Mouse (Mus musculus): ENCODE measurements at regions not wholly inside any gene's neighbourhood (a gene's known extent, or its start where the extent isn't known, plus 50 kb on each side); places are given as distances from the start of the nearest gene placed in this dataset.
"Not testable (repeated sequence)": the region's sequence is repeated elsewhere in the genome, so short reads cannot be mapped to it uniquely, and the experiment has no call there.

DNA sequence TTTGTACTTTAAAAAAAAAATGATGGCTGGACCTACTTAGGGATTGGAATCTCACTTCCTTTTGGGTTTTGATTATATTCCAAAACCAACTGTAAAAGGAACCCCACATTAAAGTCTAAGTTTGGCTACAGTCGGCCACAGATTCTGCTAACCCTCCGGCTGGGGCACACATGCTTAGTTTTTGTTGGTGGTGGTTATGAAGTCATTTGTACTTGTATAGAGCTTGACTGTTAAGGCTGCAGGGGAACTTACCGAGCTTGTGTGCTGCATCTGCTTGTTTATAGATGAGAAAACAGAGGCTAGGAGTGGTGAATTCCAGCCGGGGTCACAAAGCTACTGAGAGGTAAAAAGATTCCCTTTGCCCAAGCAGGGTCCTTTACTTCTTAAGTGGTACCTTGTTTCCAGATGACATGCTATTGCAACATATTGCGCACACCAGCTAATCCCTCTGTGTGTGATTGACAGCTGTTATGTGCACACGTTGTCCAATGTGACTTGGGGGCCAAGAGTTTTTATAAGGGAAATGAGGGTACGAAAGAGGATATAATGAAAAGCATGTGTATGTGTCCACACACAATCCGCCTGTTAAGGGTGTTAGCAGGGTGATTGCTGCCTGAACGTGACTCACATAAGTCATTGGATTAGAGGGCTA, 169.8 kb downstream of the Enc1 start:
- Histone ChIP-seq H3K36me3 (ENCODE audit: inconsistent target) (no peaks in the 10 kb centered on the region), H3K4me3 (ENCODE audit: inconsistent target) (no peak overlapping the region), H3K79me2 (ENCODE audit: inconsistent target) (no peaks in the 10 kb centered on the region), H3K27ac (no peak overlapping the region)
- WGBS (ENCODE audit: missing documents) = 36% methylated on average over 8 of the region's 9 CpGs

DNA sequence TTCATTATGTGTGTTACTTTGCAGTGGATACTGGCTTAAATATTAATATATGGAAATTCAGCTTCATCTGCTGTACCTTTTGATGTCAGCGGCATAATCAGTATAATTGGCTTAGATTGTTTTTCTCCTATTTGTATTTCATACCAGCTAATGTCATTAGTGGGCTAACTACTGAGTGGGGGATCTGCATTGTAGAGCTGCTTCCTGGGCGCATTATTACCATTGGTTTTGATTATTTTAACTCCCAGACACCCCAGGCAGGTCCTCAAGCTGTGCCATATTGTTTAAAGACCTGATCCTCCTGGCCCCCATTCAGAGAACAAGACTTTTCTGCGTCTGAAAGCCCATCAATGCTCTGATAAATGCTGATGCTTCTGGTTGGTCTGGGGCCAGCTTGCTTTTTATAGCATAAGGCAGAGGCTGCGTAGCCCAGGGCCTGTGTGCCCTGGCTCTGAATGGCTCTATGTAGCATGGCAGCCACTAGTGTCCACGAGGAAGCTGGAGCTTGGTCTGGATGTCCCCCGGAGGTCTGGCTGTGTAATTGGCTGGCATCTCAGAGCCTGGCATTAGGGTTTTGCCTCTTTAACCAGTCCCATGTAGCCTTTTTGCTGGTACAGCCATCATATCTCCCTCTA, 169.1 kb downstream of the Enc1 start:
- Histone ChIP-seq H3K36me3 (ENCODE audit: inconsistent target) (no peaks in the 10 kb centered on the region), H3K79me2 (ENCODE audit: inconsistent target) (no peaks in the 10 kb centered on the region), H3K27ac (no peak overlapping the region), H3K4me3 (ENCODE audit: inconsistent target) (no peak overlapping the region)
- WGBS (ENCODE audit: missing documents) = 83% methylated on average over 6 of the region's 6 CpGs

DNA sequence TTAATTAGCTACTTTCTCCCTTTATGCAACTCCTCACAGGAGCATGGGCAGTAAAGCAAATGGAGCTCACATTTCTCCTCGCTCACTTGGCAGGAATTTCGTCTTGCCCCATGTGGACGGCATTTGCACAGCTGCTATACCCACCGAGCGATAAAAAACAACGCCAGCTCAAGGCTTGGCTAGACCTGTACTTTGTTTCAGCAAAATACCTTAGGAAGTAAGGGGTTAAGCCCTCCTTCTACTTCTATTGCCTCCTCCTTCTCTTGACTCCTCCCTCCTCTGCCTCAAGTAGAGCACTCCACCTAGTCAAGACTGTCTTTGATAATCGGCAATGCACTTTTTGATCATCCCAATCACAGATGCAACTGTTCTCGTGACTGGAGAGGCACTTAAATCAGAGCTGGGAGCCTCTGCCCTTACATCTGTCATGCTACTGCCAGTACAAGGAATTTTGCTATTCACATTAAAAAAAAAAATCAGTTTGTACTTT, 168.4 kb downstream of the Enc1 start:
- Histone ChIP-seq H3K79me2 (ENCODE audit: inconsistent target) (no peaks in the 10 kb centered on the region), H3K4me3 (ENCODE audit: inconsistent target) (no peak overlapping the region), H3K36me3 (ENCODE audit: inconsistent target) (no peaks in the 10 kb centered on the region), H3K27ac (no peak overlapping the region)
- 96% methylated on average over 8 of the region's 8 CpGs for WGBS (ENCODE audit: missing documents)

DNA sequence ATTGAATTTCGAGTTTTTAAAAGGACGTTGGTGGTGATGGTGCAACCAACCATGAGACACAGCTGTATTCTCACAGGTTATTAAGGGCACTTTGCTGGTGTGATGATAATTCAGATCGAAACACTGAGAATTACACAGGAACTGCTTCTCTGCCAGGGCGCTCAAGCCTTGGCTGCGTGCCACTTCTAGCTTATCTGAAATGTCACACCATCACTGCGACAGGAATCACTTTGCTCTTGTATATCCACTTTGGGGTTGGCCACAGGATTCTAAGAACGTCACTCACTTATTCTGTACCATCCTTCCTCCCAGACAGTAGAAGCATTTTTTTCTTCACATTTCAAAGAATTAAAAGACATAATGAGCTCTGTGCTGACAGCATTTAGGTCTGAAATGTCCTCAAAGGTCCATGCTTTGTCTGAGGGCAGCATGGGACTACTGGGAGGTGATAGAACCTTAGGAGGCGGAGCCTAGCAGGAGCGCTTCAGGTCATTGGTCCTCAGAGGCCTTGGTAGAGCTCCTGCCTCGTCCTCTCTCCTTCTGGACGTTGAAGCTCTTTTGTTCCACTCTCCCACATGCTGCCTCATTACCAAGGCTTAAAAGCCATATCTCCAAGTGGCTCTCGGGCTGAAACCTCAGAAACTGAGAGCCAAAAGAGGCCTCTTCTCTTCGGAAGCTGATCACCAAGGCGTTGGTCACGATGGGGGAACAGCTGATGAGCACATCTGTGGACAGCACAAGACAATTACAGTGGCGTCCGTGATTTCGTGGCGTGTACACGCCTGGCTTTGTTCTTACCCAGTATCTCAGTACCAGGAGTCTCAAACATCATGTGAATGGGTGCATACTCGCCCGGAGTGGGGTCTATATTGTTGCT, 167.7 kb downstream of the Enc1 start:
- Histone ChIP-seq H3K27ac (no peak overlapping the region), H3K79me2 (ENCODE audit: inconsistent target) (no peaks in the 10 kb centered on the region), H3K36me3 (ENCODE audit: inconsistent target) (no peaks in the 10 kb centered on the region), H3K4me3 (ENCODE audit: inconsistent target) (no peak overlapping the region)
- WGBS (ENCODE audit: missing documents) = 65% methylated on average over 22 of the region's 22 CpGs

DNA sequence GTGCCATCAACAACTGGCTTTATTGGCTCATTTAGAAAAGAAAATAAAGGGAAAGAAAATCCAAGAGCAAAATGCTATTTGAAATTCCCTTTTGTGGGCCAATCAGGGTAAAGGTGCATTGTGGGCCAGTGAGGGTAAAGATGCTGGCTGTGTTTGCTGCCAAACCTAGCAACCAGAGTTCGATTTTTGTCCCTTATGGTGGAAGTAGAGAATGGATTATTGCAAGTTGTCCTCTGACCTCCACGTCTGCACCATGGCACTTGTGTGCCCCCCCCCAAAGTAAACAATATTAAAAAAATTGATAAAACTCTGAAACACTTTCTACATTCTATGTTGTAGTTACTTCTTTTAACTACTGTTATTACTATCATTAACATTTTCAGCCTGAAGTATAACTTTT, 166.9 kb downstream of the Enc1 start:
- Histone ChIP-seq H3K36me3 (ENCODE audit: inconsistent target) (no peaks in the 10 kb centered on the region), H3K4me3 (ENCODE audit: inconsistent target) (no peak overlapping the region), H3K27ac (no peak overlapping the region), H3K79me2 (ENCODE audit: inconsistent target) (no peaks in the 10 kb centered on the region)
- WGBS (ENCODE audit: missing documents) = 92% methylated on average over 2 of the region's 2 CpGs

DNA sequence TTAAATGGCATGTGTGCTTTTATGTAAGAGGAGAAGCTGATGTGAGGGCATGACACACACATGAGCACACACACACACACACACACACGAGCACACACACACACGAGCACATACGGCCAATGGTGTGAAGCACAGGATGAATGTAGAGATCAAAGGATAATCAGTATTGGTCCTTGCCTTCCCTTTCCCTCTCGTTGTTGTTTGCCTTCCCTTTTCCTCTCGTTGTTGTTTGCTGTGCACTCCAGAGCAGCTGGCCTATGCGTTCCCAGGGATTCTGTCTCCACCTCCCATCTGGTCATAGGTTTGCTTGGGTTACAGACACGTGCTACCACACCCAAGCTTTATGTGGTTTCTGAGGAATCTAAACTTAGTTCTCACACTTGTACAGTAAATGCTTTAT, 165.8 kb downstream of the Enc1 start:
- WGBS (ENCODE audit: missing documents) = 77% methylated on average over 7 of the region's 7 CpGs
- no peaks in the 10 kb centered on the region for H3K79me2 ChIP-seq (ENCODE audit: inconsistent target)
- no peaks in the 10 kb centered on the region for H3K36me3 ChIP-seq (ENCODE audit: inconsistent target)
- H3K4me3 ChIP-seq (ENCODE audit: inconsistent target) = no peak overlapping the region
- H3K27ac ChIP-seq = no peak overlapping the region

DNA sequence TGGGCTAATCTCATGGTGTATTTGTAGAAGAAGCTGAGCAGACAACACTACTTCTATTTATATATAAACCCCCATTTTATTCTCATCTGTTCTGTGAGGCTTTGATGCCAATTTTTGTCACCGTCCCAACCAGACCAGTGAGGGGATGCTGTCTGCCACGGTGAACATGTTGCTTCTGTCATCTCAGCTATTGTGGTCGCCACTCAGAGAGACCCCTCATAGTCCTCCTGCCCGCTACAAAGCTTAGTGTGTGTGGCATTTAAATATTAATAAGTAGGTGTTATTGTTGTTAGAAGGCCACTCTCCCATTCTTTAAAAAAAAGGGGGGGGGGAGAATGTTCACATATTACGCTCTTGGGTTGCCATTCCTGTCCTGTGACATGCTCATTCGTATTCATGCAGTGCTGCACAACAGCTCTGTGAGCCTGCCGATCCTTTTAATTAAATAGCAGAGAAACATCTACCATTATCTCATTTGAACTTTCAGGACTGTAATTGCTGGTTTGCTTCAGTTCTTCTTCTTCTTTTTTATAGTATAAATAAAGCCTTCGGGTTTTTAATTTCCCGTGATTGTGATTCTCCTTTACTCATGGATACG, 161.4 kb downstream of the Enc1 start:
- no peak overlapping the region for H3K4me3 ChIP-seq (ENCODE audit: inconsistent target)
- no peak overlapping the region for H3K27ac ChIP-seq
- H3K36me3 ChIP-seq (ENCODE audit: inconsistent target) = no peaks in the 10 kb centered on the region
- H3K79me2 ChIP-seq (ENCODE audit: inconsistent target) = no peaks in the 10 kb centered on the region
- WGBS (ENCODE audit: missing documents) = 98% methylated on average over 10 of the region's 10 CpGs

DNA sequence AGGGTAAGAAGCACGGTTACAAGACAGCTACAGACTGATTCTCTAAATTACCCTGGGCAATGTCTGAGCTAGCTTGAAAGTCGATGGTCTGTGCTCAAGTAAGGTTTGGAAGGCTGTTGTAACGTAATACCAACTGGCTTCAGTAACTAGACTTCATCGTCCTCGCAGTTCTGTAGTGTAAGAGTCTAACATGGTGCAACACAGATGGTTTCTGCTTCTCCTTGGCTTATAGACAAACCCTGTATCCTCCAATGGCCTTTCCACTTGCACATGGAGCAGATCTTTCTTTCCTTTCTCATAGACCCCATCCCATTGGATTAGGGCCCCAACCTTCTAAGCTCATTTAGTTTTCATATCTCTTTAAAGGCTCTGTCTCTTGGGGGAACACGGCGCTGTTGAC, 160.7 kb downstream of the Enc1 start:
- no peak overlapping the region for H3K27ac ChIP-seq
- no peak overlapping the region for H3K4me3 ChIP-seq (ENCODE audit: inconsistent target)
- no peaks in the 10 kb centered on the region for H3K79me2 ChIP-seq (ENCODE audit: inconsistent target)
- H3K36me3 ChIP-seq (ENCODE audit: inconsistent target) = no peaks in the 10 kb centered on the region
- WGBS (ENCODE audit: missing documents) = 93% methylated on average over 7 of the region's 7 CpGs

DNA sequence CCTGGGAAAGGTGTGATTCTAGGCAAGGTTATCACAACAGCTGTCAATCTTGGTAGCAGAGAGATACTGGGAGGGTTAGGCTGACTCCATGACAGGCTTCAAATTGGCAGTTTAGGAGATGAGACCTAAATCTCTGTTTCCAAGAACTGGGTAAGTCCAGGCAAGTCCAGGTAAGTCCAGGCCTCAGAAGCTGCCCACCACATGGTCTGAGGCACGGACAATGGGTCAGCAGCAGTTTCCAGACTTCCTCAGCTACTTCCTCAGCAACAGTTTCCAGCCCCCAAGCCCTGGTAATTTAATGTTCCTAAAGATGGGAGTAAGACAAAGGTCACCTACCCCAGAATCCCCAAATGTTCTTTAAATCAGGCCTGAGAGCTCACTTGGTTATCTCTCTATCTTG, 157.1 kb downstream of the Enc1 start:
- Histone ChIP-seq H3K4me3 (ENCODE audit: inconsistent target) (no peak overlapping the region), H3K27ac (no peak overlapping the region), H3K36me3 (ENCODE audit: inconsistent target) (no peaks in the 10 kb centered on the region), H3K79me2 (ENCODE audit: inconsistent target) (no peaks in the 10 kb centered on the region)
- 50% methylated on average over 1 of the region's 1 CpGs for WGBS (ENCODE audit: missing documents)

DNA sequence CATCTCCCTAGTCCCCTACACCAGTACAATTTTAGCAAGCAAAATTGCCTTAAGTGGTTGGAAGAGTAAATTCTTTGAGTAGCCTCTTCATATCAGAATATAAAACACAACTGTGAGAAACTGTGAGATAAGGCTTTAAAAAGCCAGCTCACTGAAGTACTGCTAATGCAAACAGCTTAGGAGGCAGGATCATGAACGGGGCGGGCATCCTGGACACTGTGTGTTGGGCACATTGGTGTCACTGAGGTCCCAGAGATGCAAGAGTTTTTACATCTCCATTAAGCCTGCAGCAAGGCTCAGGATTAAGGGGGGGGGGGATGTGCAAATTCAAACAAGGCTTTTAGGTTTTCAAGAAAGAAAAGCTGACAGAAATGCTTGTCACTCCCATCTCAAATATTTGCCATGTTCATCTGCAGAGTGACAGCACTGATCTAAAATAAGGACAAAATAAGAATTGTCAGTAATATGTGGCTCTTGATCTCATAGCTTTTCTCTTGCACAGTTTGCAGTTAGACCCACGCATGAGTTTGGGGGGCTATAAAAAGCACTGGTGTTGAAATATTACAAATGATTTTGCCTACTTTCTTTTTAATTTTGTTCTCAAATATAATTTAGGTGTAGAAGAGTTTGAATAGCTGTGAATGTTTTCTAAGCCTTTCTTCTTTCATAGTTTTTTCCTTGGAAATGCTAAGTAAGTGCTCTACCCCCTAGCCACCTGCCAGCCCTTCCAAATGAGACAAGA, 156.2 kb downstream of the Enc1 start:
- Histone ChIP-seq H3K36me3 (ENCODE audit: inconsistent target) (no peaks in the 10 kb centered on the region), H3K79me2 (ENCODE audit: inconsistent target) (no peaks in the 10 kb centered on the region), H3K27ac (no peak overlapping the region), H3K4me3 (ENCODE audit: inconsistent target) (no peak overlapping the region)
- 90% methylated on average over 3 of the region's 3 CpGs for WGBS (ENCODE audit: missing documents)

DNA sequence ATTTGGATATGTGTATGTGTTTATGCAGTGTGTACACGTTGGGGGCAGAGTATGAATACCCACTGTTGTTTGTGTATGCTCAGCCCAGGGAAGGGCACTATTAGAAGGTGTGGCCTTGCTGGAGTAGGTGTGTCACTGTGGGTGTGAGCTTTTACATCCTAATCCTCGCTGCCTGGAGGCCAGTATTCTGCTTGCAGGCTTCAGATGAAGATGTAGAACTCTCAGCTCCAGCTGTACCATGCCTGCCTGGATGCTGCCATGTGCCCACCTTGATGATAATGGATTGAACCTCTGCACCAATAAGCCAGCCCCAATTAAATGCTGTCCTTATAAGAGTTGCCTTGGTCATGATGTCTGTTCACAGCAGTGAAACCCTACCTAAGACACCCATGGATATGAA, 155.4 kb downstream of the Enc1 start:
- H3K79me2 ChIP-seq (ENCODE audit: inconsistent target); H3K27ac ChIP-seq; H3K4me3 ChIP-seq (ENCODE audit: inconsistent target); H3K36me3 ChIP-seq (ENCODE audit: inconsistent target): not testable (repeated sequence)
- 82% methylated on average over 2 of the region's 2 CpGs for WGBS (ENCODE audit: missing documents)

DNA sequence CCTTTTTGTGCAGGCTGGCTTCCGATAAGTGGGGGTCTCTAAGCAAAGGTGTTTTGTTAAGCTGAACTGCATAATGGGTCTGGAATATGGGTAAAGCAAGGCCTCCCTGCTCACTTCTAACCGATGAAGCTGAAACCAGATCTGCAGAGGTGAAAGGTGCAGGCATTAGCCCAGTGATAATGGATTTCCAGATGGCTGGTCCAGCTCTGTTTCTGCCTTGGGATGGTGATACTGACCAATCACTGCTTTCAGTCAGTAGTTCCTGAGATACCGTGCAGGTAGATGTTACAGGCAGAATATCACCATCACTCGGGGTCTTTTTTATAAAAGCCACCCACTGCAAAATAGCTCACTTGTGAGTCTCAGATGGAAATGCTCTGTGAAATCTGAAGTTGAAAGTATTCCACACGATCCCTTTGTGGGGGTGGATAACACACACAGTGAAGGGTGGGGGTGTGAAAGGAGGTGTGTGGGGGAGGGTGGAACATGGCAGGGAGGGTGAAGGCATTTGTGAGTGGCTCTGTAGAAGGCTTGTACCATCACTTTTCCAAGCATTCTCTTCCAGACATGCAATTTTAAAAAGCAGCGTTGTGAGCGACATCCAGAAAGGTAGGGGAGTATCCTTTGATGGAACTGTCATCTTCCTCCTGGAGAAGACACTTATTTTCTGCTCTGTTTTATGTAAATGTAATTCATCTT, 154.0 kb downstream of the Enc1 start:
- Histone ChIP-seq H3K27ac (no peak overlapping the region), H3K36me3 (ENCODE audit: inconsistent target) (no peaks in the 10 kb centered on the region), H3K79me2 (ENCODE audit: inconsistent target) (no peaks in the 10 kb centered on the region), H3K4me3 (ENCODE audit: inconsistent target) (no peak overlapping the region)
- 90% methylated on average over 7 of the region's 7 CpGs for WGBS (ENCODE audit: missing documents)

DNA sequence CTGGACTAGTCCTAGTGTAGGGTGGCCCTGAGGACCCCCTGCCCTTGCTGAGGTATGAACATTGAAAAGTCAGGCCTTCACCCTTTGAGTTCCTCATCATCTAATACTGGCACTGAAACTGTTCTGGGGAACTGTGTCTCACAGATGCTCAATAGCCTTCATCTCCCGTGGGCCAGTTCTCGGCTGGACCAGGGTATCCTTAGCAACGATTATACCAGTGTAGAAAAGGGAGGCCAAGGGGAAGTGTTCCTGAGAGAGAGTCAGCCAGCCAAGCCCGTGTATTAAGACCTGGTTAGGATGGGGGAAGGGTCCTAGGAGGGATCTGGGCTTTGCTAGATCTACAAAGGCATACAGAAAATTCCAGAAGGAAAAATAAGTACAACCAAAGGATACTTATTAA, 153.2 kb downstream of the Enc1 start:
- WGBS (ENCODE audit: missing documents) = 83% methylated on average over 4 of the region's 4 CpGs
- no peak overlapping the region for H3K4me3 ChIP-seq (ENCODE audit: inconsistent target)
- no peaks in the 10 kb centered on the region for H3K79me2 ChIP-seq (ENCODE audit: inconsistent target)
- H3K27ac ChIP-seq = no peak overlapping the region
- H3K36me3 ChIP-seq (ENCODE audit: inconsistent target) = no peaks in the 10 kb centered on the region

DNA sequence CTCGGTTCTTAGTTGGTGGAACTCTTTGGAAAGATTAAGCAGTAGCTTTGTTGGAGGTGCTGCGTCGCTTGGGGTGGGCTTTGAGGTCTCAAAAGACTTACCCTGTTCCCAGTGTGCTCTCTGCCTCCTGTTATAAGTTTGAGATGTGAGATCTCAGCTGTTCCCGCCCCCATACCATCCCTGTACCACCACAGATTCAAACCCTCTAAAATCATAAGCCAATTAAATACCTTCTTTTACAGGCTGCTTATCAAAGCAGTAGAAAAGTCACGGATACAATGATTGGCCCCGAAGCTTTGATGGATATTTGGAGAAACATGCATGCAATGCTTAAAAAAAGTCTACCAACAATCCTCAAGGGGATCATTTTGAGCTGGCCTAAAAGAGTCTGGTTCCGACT, 152.6 kb downstream of the Enc1 start:
- WGBS (ENCODE audit: missing documents) = 95% methylated on average over 7 of the region's 7 CpGs
- no peaks in the 10 kb centered on the region for H3K36me3 ChIP-seq (ENCODE audit: inconsistent target)

More for the DNA sequence above, 152.6 kb downstream of the Enc1 start:
- Histone ChIP-seq H3K79me2 (ENCODE audit: inconsistent target) (no peaks in the 10 kb centered on the region), H3K27ac (no peak overlapping the region), H3K4me3 (ENCODE audit: inconsistent target) (no peak overlapping the region)
